Mouse (Mus musculus) lung, postnatal 10 days (tissue): ENCODE data around the gene Kcnh4.

ENCODE experiments used
- DNase-seq: peaks from one replicate; pipeline ENCODE4 v3.0.0; 2021

The Kcnh4 gene

GRCm38 (mm10) chr11:100762831-100763230, 3.1 kb upstream of the Kcnh4 start, which contains the start of gene Hcrt:
Gene Hcrt (minus strand): TSS chr11:100762931.
- DNase-seq: no peak

- DNase-seq: peak; percentile 93
Observed at GRCm38 (mm10) chr11:100761547-100762045, 1.9 kb upstream of the Kcnh4 start.

- DNase-seq: peak; percentile 64
Observed at GRCm38 (mm10) chr11:100758707-100759610, 783 bp downstream of the Kcnh4 start.

- no peak for DNase-seq
Observed at GRCm38 (mm10) chr11:100757566-100757965, 2.2 kb downstream of the Kcnh4 start.

GRCm38 (mm10) chr11:100756476-100756875, 3.3 kb downstream of the Kcnh4 start:
- no peak for DNase-seq

- no peak for DNase-seq
Observed at GRCm38 (mm10) chr11:100754693-100755057, 5.1 kb downstream of the Kcnh4 start.

- no peak for DNase-seq
Observed at GRCm38 (mm10) chr11:100754021-100754692, 5.6 kb downstream of the Kcnh4 start.

GRCm38 (mm10) chr11:100752294-100752693, 7.4 kb downstream of the Kcnh4 start:
- no peak for DNase-seq

- DNase-seq: no peak
Observed at GRCm38 (mm10) chr11:100750127-100750526, 9.6 kb downstream of the Kcnh4 start.

GRCm38 (mm10) chr11:100749469-100749868, 10.3 kb downstream of the Kcnh4 start:
- DNase-seq: no peak

GRCm38 (mm10) chr11:100748620-100749019, 11.1 kb downstream of the Kcnh4 start:
- DNase-seq: no peak

GRCm38 (mm10) chr11:100747114-100747513, 12.6 kb downstream of the Kcnh4 start:
- DNase-seq: no peak

- no peak for DNase-seq
Observed at GRCm38 (mm10) chr11:100746546-100746945, 13.2 kb downstream of the Kcnh4 start.

GRCm38 (mm10) chr11:100745085-100745484, 14.7 kb downstream of the Kcnh4 start:
- peak; percentile 70 for DNase-seq

- peak; percentile 37 for DNase-seq
Observed at GRCm38 (mm10) chr11:100741348-100741747, 18.4 kb downstream of the Kcnh4 start.

GRCm38 (mm10) chr11:100738749-100739148, 21.0 kb downstream of the Kcnh4 start:
- no peak for DNase-seq

GRCm38 (mm10) chr11:100738066-100738604, 21.6 kb downstream of the Kcnh4 start, which contains the start of gene Rab5c:
Gene Rab5c (minus strand): TSS chr11:100738215.
- DNase-seq: peak; percentile 100

GRCm38 (mm10) chr11:100737105-100737733, 22.5 kb downstream of the Kcnh4 start:
- DNase-seq: no peak

- DNase-seq: no peak
Observed at GRCm38 (mm10) chr11:100736746-100737080, 23.0 kb downstream of the Kcnh4 start.

- no peak for DNase-seq
Observed at GRCm38 (mm10) chr11:100735954-100736745, 23.6 kb downstream of the Kcnh4 start.

- DNase-seq: no peak
Observed at GRCm38 (mm10) chr11:100735134-100735865, 24.4 kb downstream of the Kcnh4 start.
